Mouse (Mus musculus) E14TG2a.4 (cell line): ENCODE measurements at regions not wholly inside any gene's neighbourhood (a gene's known extent, or its start where the extent isn't known, plus 50 kb on each side); places are given as distances from the start of the nearest gene placed in this dataset.

Experiments used
- H3K27me3 ChIP-seq: 2 replicates; pipeline ENCODE4 v1.6.1; 2014; ENCODE audit warnings: low read length, control low read depth; ENCODE audit not compliant: insufficient read depth
- H3K36me3 ChIP-seq: 2 replicates; pipeline ENCODE4 v1.6.1; 2014; ENCODE audit warnings: low read length, control low read depth; ENCODE audit not compliant: insufficient read depth
- H3K4me1 ChIP-seq: replicated peaks from 2 replicates; pipeline ENCODE4 v1.6.1; 2014; ENCODE audit warnings: low read depth, low read length, control low read depth
- H3K4me3 ChIP-seq: replicated peaks from 2 replicates; pipeline ENCODE4 v1.5.1; 2014; ENCODE audit warnings: mild to moderate bottlenecking, low read length
- H3K9me3 ChIP-seq: 2 replicates; pipeline ENCODE4 v1.6.1; 2014; ENCODE audit warnings: low read length, control low read depth
- CTCF ChIP-seq: conservative IDR thresholded peaks from 2 replicates; pipeline ENCODE4 v1.5.1; 2014; ENCODE audit warnings: low read length
- NANOG ChIP-seq: IDR thresholded peaks from 2 replicates; pipeline ENCODE4 v1.6.1; 2014; ENCODE audit warnings: borderline replicate concordance, low read length, mixed read lengths
- POU5F1 ChIP-seq: IDR thresholded peaks from 2 replicates; pipeline ENCODE4 v1.6.1; 2014; ENCODE audit warnings: low read length, borderline replicate concordance

GRCm38 (mm10) chr9:50257162-50257561, 87.6 kb downstream of the Rpl10-ps3 start:
- H3K4me1 ChIP-seq, result no peaks in the 10 kb centered on the region
- no peaks in the 10 kb centered on the region for H3K9me3 ChIP-seq
- TF ChIP-seq NANOG, result no peak
- no peak for TF ChIP-seq CTCF
- no peak for TF ChIP-seq POU5F1

GRCm38 (mm10) chr9:50244982-50245671, 99.6 kb downstream of the Rpl10-ps3 start:
- no peak for TF ChIP-seq POU5F1

More at GRCm38 (mm10) chr9:50257162-50257561, 87.6 kb downstream of the Rpl10-ps3 start:
- Histone ChIP-seq H3K36me3 (no peaks in the 10 kb centered on the region), H3K27me3 (no peaks in the 10 kb centered on the region), H3K4me3 (no peak overlapping the region)

GRCm38 (mm10) chr9:50240923-50241322, 103.8 kb downstream of the Rpl10-ps3 start:
- Histone ChIP-seq H3K36me3 (no peaks in the 10 kb centered on the region), H3K4me3 (no peak overlapping the region), H3K4me1 (no peaks in the 10 kb centered on the region), H3K27me3 (no peaks in the 10 kb centered on the region), H3K9me3 (no peaks in the 10 kb centered on the region)
- TF ChIP-seq CTCF, result no peak
- no peak for TF ChIP-seq POU5F1
- TF ChIP-seq NANOG, result no peak

More at GRCm38 (mm10) chr9:50244982-50245671, 99.6 kb downstream of the Rpl10-ps3 start:
- Histone ChIP-seq H3K27me3 (no peaks in the 10 kb centered on the region), H3K9me3 (no peaks in the 10 kb centered on the region), H3K4me1 (no peaks in the 10 kb centered on the region), H3K36me3 (no peaks in the 10 kb centered on the region), H3K4me3 (no peak overlapping the region)

- H3K4me1 ChIP-seq, result no peaks in the 10 kb centered on the region
These were observed 108.9 kb downstream of the Rpl10-ps3 start for GRCm38 (mm10) chr9:50235908-50236307.

GRCm38 (mm10) chr9:50234655-50235054, 110.1 kb downstream of the Rpl10-ps3 start:
- no peak for TF ChIP-seq NANOG
- TF ChIP-seq CTCF, result no peak
- no peak for TF ChIP-seq POU5F1
- no peaks in the 10 kb centered on the region for H3K9me3 ChIP-seq
- no peaks in the 10 kb centered on the region for H3K36me3 ChIP-seq
- no peak overlapping the region for H3K4me3 ChIP-seq
- peaks cover 5% of the 10 kb centered on the region; the same call in 1 of the 2 replicates for H3K27me3 ChIP-seq
- no peaks in the 10 kb centered on the region for H3K4me1 ChIP-seq

More at GRCm38 (mm10) chr9:50235908-50236307, 108.9 kb downstream of the Rpl10-ps3 start:
- no peaks in the 10 kb centered on the region for H3K27me3 ChIP-seq
- TF ChIP-seq CTCF (no peak), NANOG (no peak)
- H3K36me3 ChIP-seq, result no peaks in the 10 kb centered on the region
- no peaks in the 10 kb centered on the region for H3K9me3 ChIP-seq
- H3K4me3 ChIP-seq, result no peak overlapping the region

- Histone ChIP-seq H3K4me3 (no peak overlapping the region), H3K36me3 (no peaks in the 10 kb centered on the region), H3K4me1 (no peaks in the 10 kb centered on the region), H3K27me3 (peaks cover 7% of the 10 kb centered on the region; the same call in 1 of the 2 replicates), H3K9me3 (no peaks in the 10 kb centered on the region)
- TF ChIP-seq NANOG (no peak), POU5F1 (no peak), CTCF (no peak)
These were observed 111.7 kb downstream of the Rpl10-ps3 start for GRCm38 (mm10) chr9:50232958-50233510.

- no peak overlapping the region for H3K4me3 ChIP-seq
- H3K36me3 ChIP-seq, result no peaks in the 10 kb centered on the region
- TF ChIP-seq CTCF, result no peak
- TF ChIP-seq NANOG, result no peak
- no peak for TF ChIP-seq POU5F1
- H3K27me3 ChIP-seq, result peaks cover 2% of the 10 kb centered on the region; the same call in 1 of the 2 replicates
- H3K4me1 ChIP-seq, result no peaks in the 10 kb centered on the region
- 0 out of 2 replicates have a peak, but pooled peaks cover 2% of the 10 kb centered on the region for H3K9me3 ChIP-seq
These were observed 134.3 kb downstream of the Rpl10-ps3 start for GRCm38 (mm10) chr9:50210481-50210880.

- TF ChIP-seq POU5F1 (no peak), NANOG (no peak), CTCF (no peak)
- Histone ChIP-seq H3K4me3 (no peak overlapping the region), H3K9me3 (no peaks in the 10 kb centered on the region), H3K36me3 (no peaks in the 10 kb centered on the region), H3K4me1 (no peaks in the 10 kb centered on the region), H3K27me3 (no peaks in the 10 kb centered on the region)
These were observed 145.1 kb downstream of the Rpl10-ps3 start for GRCm38 (mm10) chr9:50199422-50200218.
